13 mouse cellular contexts compared by ENCODE assay signal in the genomic region with DNA sequence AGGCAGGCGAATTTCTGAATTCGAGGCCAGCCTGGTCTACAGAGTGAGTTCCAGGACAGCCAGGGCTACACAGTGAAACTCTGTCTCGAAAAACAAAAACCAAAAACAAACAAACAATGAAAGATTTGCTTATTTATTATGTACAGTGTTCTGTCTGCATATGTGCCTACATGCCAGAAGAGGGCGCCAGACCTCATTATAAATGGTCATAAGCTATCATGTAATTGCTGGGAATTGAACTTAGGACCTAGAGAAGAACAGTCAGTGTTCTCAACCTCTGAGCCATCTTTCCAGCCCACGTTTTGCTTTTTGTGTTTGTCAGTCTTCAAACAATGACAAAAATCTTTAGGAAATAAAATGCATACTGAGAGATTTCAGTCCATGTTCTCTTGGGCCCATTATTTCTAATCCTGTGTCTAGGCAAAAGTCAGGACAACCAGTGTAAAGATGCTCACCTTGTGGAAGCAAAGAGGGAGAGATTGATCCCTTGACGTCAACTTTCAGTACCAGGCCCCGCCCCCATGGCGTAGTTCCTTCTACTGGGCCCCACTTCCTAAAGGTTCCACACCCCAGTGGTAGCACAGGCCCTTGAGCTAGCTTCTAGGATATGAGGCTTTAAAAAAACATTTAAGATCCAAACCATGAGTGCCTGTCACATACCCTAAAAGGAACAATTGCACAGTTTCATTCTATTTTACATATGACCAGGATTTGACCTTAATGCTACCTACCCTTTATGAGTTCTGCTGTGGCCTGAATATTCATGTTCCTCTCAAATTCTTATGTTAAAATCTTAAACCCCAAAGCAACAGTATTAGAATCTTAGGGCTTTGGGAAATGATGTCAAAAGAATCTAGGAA. TPM values are rescaled to one million over a fixed set of nuclear protein-coding genes. Genes with fewer than 3 reads are reported as not detected.
DNase-seq lines count a peak whose midpoint lies in the region; ATAC-seq lines count a peak whose summit lies in the region.
"Had no signal": no experiment of that assay in that cellular context is flagged by ENCODE, and none has a peak within 500 bp of the region (broad histone marks: within the 10 kb centered on the region; RNA-seq: fewer than 3 reads in every experiment).

No protein-coding gene starts in this region.

- no peak for ATAC-seq in heart, embryonic 11.5 days (replicated peaks; ENCODE audit: insufficient number of reproducible peaks, low FRiP score, low TSS enrichment)

- no peak overlapping the region for H3K9ac ChIP-seq in heart, embryonic 11.5 days (ENCODE audit: low read depth, low read length)
- H3K9ac ChIP-seq: forebrain, embryonic 12.5 days; hindbrain, embryonic 13.5 days; limb, embryonic 13.5 days had no signal

- H3K4me2 ChIP-seq in heart, embryonic 11.5 days, result no peak overlapping the region
- H3K4me2 ChIP-seq: forebrain, embryonic 12.5 days; hindbrain, embryonic 13.5 days; limb, embryonic 13.5 days had no signal

- H3K4me3 ChIP-seq in heart, embryonic 11.5 days (ENCODE audit: low read depth, low read length), result no peak overlapping the region
- H3K4me3 ChIP-seq: forebrain, embryonic 12.5 days; hindbrain, embryonic 13.5 days; limb, embryonic 13.5 days; myocyte had no signal

- no peaks in the 10 kb centered on the region for H3K4me1 ChIP-seq in heart, embryonic 11.5 days (ENCODE audit: control insufficient read depth, insufficient read depth, low read length)
- H3K4me1 ChIP-seq: hindbrain, embryonic 13.5 days had no signal

- no peak overlapping the region for H3K27ac ChIP-seq in heart, embryonic 11.5 days (ENCODE audit: low read depth, low read length)
- H3K27ac ChIP-seq: forebrain, embryonic 12.5 days; hindbrain, embryonic 13.5 days; limb, embryonic 13.5 days had no signal

- no peaks in the 10 kb centered on the region for H3K9me3 ChIP-seq in heart, embryonic 11.5 days (replicated peaks; ENCODE audit: control insufficient read depth, low read length)
- H3K9me3 ChIP-seq: forebrain, embryonic 12.5 days; hindbrain, embryonic 13.5 days; limb, embryonic 13.5 days had no signal

- no peaks in the 10 kb centered on the region for H3K27me3 ChIP-seq in heart, embryonic 11.5 days (ENCODE audit: control insufficient read depth, insufficient read depth, low read length)
- H3K27me3 ChIP-seq: hindbrain, embryonic 13.5 days; limb, embryonic 13.5 days had no signal

- DNase-seq in kidney, adult 18-20 months, result peak; percentile 18
- DNase-seq in kidney, postnatal 10 days, result no peak
- DNase-seq in 3T3-L1 (ENCODE audit: low read depth, low spot score), result peak; percentile 51
- peak; percentile 73 for DNase-seq in CD4-positive, CD25-positive, alpha-beta regulatory T cell, adult 2 months (ENCODE audit: low read depth, low spot score)
- peak; percentile 20 for DNase-seq in c-Kit-positive CD71-positive TER-119-negative erythroid progenitor cells, embryonic 14.5 days (ENCODE audit: low read depth)
- no peak for DNase-seq in urinary bladder, postnatal 14 days (ENCODE audit: low spot score)
- DNase-seq in layer of hippocampus, postnatal 25 days (ENCODE audit: extremely low spot score in 1 of 2, low spot score in 1 of 2), result no peak
- DNase-seq: cerebellum, adult 11-12 months had no signal

- WGBS in heart, embryonic 11.5 days (ENCODE audit: insufficient replicate concordance), result 74% methylated on average over 8 of the region's 8 CpGs

- no peaks in the 10 kb centered on the region for H3K36me3 ChIP-seq in heart, embryonic 11.5 days (ENCODE audit: control insufficient read depth, insufficient read depth, low read length)
- H3K36me3 ChIP-seq: forebrain, embryonic 12.5 days; hindbrain, embryonic 13.5 days; limb, embryonic 13.5 days had no signal

RNA-seq across cellular contexts. Expression of gene H2al2a, which starts 54.0 kb away (rescaled TPM):
- not detected in 2 replicates for polyA plus RNA-seq in heart, embryonic 11.5 days (2014; fragmentation: Nextera tagmentation; extraction: Ambion mirVana)
- not detected for total RNA-seq in layer of hippocampus, postnatal 25 days (2021)
- polyA plus RNA-seq: forebrain, embryonic 12.5 days; hindbrain, embryonic 13.5 days; limb, embryonic 13.5 days; myocyte had no signal

Comparison
In these comparisons a context has a peak if more than half of its experiments do, and no peak if none do; other contexts are left out.
1. DNase-seq: peak in kidney, adult 18-20 months (single experiment), 3T3-L1 (single experiment), CD4-positive, CD25-positive, alpha-beta regulatory T cell, adult 2 months (single experiment) and c-Kit-positive CD71-positive TER-119-negative erythroid progenitor cells, embryonic 14.5 days (single experiment); none in kidney, postnatal 10 days (single experiment), urinary bladder, postnatal 14 days (single experiment) and layer of hippocampus, postnatal 25 days (0 of 2).